Mouse (Mus musculus): ENCODE data around the gene Pank2. TPM values are rescaled to one million over a fixed set of nuclear protein-coding genes. Genes with fewer than 3 reads are reported as not detected.
A peak's percentile ranks its signal among the peaks of the same experiment; 100 is the strongest.
"Not testable (repeated sequence)": the region's sequence is repeated elsewhere in the genome, so short reads cannot be mapped to it uniquely, and the experiment has no call there.

The Pank2 gene
- total RNA-seq, 2 experiments from 2014 or later: 41.1 to 44.4 TPM

- DNase-seq: no peak
Measured at GRCm38 (mm10) chr2:131260544-131261307, 1.6 kb upstream of the Pank2 start.

GRCm38 (mm10) chr2:131261481-131262212, 648 bp upstream of the Pank2 start:
- DNase-seq: no peak

- no peak for DNase-seq
Measured at GRCm38 (mm10) chr2:131262680-131263670, 680 bp downstream of the Pank2 start.

- no peak for DNase-seq
Measured at GRCm38 (mm10) chr2:131264027-131264426, 1.7 kb downstream of the Pank2 start.

- no peak for DNase-seq
Measured at GRCm38 (mm10) chr2:131265056-131265455, 2.8 kb downstream of the Pank2 start.

- no peak for DNase-seq
Measured at GRCm38 (mm10) chr2:131275493-131275892, 13.2 kb downstream of the Pank2 start.

GRCm38 (mm10) chr2:131276722-131277121, 14.4 kb downstream of the Pank2 start:
- DNase-seq: no peak

- DNase-seq: no peak
Measured at GRCm38 (mm10) chr2:131281596-131281995, 19.3 kb downstream of the Pank2 start.

- no peak for DNase-seq
Measured at GRCm38 (mm10) chr2:131286276-131286675, 24.0 kb downstream of the Pank2 start.

- DNase-seq: no peak
Measured at GRCm38 (mm10) chr2:131290669-131291068, 28.4 kb downstream of the Pank2 start.

GRCm38 (mm10) chr2:131296746-131297261, 34.5 kb downstream of the Pank2 start:
- no peak for DNase-seq

GRCm38 (mm10) chr2:131298674-131299073, 36.4 kb downstream of the Pank2 start:
- not testable (repeated sequence) for DNase-seq

GRCm38 (mm10) chr2:131300485-131300884, 38.2 kb downstream of the Pank2 start:
- no peak for DNase-seq

- no peak for DNase-seq
Measured at GRCm38 (mm10) chr2:131301635-131302034, 39.3 kb downstream of the Pank2 start.

GRCm38 (mm10) chr2:131304497-131304896, 42.2 kb downstream of the Pank2 start:
- no peak for DNase-seq

GRCm38 (mm10) chr2:131305226-131305625, 42.9 kb downstream of the Pank2 start:
- DNase-seq: peak; percentile 18

- no peak for DNase-seq
Measured at GRCm38 (mm10) chr2:131307391-131307790, 45.1 kb downstream of the Pank2 start.

GRCm38 (mm10) chr2:131307822-131308221, 45.5 kb downstream of the Pank2 start:
- DNase-seq: no peak

- no peak for DNase-seq
Measured at GRCm38 (mm10) chr2:131309296-131309695, 47.0 kb downstream of the Pank2 start.

- DNase-seq: no peak
Measured at GRCm38 (mm10) chr2:131316167-131316566, 53.9 kb downstream of the Pank2 start.

GRCm38 (mm10) chr2:131319401-131319800, 57.1 kb downstream of the Pank2 start:
- no peak for DNase-seq

GRCm38 (mm10) chr2:131321192-131321591, 58.9 kb downstream of the Pank2 start:
- DNase-seq: peak; percentile 16

Data from heart, postnatal 4 days (tissue).